Mouse (Mus musculus) telencephalon, adult 2 months (tissue): ENCODE measurements around the gene Cd47.

Experiments
- DNase-seq: peaks from one replicate; pipeline ENCODE4 v3.0.0-alpha.2; 2011; ENCODE audit warnings: low read depth, low spot score

Gene Cd47

DNA sequence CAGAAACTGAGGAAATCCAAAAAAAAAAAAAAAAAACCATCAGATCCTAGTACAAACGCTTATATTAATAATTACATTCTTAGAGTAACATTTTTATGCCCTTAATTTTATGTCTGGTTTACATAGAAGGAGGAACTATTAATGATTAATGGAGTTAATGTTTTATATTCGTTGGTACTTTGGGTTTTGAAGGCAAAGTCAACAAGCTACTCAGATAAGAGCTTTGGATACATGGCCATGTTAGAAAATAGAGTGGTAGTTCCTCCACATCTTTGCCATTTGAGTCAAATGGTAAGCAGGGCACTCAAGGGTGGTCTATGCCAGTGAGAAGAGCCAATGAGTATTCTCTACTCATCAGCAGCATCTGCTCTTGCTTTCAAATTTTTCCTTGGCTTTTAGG is 66.3 kb downstream of the Cd47 start:
- DNase-seq, result no peak

DNA sequence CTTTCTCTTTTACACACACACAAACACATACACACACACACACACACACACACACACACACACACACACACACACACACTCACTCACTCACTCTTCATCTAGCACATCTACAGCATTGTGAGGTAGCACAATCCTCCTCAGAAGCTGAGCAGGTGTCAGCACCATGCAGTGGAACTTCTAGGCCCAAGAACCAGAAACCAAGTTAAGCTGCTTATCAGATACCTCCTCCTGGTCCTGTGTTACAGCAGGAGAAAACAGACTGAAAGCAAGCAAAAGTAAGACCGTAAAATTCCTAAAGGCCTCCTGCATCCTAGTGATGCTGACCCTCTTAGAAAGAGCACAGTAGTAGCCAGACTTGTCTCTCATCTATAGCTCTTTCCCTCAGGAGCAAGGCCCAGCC is 67.9 kb downstream of the Cd47 start:
- no peak for DNase-seq

DNA sequence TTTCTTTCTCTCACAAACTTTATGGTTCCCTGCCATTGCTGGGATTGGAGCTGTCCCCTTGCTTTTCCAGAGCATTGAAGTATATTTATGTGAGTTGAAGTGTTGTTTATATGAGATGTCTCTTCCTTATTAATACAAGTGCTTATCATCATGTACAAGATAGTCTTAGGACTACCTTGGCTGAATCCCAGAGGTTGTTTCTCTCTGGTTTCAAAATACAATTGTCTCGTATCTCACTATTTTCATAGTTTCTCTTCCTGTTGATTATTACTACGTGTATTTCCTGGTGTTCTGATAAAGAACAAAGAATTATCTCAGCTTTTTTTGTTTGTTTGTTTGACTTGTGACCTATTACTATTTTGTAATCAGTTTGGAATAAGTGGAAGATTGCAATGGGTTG is 73.6 kb downstream of the Cd47 start:
- no peak for DNase-seq

DNA sequence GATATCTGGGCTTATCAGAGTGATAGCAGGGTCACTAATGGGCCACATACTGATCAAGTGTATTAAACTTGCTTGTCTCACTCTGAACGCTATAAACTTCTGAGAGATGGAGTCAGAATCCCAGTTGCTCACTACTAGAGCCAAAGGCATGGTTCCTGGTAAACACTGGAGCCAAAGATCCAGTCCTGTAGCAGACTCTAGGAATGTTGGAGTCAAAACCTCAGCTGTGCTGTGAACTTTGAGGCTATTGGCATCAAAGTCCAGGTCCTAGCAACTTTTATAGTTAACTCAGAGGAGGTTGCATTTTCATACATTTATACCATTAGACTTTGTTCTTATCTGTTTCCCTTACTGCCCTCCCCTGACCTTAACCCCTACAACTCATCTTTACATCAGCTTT is 74.2 kb downstream of the Cd47 start:
- no peak for DNase-seq

DNA sequence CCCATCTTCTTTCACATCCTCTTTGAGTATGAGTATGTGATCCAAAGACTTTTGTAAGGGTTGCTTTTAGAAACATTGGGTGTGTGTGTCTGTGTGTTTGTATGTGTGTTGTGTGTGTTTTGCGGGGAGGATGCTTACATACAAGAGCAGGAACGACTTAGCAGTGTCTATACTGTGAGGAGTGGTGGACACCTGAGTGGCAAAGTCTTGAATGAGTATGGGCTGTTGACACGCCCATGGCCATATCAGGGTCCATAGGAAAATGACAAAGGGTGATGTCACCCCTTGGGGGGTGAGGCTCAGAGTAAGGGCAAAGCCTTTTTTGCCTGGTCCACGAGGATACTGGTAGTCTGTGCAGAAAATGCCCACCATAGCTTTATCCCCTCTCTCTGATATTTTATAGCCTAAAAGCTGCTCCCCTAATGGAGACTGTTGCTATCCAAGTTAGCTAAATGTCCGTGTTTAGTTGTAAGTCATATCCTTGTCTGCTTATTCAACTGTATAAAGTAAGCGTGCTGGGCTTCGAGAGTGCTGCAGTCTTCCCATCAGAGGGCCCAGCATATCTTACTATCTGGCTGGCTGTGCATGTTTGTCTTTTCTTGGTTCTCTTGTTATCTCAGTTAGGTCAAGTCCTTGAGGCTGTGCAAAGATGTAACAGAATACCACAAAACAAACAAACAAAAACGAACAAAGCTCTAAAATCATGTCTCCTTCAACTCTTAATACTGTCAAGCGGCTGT is 76.1 kb downstream of the Cd47 start:
- DNase-seq, result no peak

DNA sequence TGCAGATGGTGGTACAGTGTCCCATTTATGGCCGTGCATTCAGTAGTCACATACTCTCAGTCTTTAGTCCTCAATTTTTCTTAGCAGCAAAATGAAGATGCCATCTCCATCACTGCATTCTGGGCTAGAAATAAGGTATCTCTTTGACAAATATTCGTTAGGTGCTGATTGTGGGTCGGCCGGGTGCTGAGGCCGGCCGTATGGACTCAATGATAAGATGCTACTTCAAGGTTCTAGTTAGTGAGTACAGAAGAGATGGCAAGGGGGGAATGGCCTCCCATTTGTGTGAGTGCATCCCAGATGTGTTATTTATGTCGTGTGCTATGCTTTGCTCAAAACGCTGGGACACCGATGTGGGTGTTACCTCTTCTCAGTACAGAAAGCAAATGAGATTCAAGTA is 76.9 kb downstream of the Cd47 start:
- DNase-seq, result no peak

DNA sequence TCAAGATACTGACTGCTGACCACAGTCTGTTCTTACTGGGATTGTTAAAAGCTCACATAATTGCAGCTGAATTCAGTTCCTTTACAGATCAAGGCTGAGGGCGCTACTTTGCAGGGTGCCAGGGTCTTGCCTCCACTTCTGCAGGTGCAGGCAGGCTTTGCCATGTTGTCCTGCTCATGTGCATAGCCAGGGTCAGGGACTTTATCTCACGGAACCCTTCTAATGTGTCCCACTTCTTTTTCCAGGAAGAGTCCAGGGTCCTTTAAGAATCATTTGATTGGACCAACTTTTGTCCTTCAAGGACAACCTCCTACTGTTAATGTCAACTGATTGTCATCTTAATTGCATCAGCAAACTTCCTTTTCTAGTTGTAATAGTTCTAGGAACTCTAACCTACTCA is 77.7 kb downstream of the Cd47 start:
- no peak for DNase-seq

DNA sequence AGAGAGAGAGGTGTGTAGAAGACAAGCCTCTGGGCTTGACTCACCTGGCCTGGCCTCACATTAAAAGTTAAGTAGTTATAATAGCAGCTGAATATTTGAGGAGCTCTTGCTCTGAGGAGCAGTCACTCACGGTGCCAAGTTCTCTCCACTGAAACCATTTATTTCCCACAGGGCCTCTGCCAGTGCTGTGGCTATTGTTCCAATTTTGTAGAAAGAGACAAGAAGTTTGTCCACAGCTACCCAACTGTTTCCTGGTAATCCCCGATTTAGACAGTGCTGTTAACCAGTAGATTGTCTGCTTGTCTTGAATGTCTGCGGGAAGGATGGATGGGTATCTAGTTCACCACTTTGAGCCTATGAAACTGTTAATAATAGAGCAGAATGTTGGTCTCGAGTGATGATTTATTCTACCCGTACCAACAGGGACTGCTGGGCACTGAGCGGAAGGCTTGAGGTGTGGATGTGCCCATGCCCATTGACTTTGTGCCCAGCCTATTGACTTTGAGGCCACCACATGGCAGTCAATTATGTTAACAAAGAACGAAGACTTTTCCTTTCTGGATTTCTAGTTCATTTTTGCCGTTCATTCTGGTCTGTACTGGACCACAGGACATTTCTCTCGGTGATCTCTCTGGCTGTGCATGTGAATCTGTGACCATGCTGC is 86.2 kb downstream of the Cd47 start:
- no peak for DNase-seq

DNA sequence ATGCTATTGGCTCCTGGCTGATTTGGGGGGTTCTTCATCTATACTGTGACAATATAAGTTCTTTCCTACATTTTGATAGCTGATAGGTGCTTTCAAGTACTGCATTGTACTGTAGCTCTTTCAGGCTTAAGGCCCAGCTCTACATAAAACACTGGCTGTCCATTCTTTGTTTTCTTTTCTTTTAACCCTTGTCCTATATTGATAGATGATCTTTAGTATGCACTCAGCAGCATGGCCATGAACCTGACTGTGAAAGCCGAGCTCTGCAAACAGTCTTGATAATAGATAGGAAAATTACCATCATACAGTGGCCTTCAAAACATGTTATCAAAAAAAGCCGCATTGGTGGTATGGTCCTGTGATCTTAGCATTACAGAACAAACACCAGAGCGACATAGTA is 87.0 kb downstream of the Cd47 start:
- no peak for DNase-seq

DNA sequence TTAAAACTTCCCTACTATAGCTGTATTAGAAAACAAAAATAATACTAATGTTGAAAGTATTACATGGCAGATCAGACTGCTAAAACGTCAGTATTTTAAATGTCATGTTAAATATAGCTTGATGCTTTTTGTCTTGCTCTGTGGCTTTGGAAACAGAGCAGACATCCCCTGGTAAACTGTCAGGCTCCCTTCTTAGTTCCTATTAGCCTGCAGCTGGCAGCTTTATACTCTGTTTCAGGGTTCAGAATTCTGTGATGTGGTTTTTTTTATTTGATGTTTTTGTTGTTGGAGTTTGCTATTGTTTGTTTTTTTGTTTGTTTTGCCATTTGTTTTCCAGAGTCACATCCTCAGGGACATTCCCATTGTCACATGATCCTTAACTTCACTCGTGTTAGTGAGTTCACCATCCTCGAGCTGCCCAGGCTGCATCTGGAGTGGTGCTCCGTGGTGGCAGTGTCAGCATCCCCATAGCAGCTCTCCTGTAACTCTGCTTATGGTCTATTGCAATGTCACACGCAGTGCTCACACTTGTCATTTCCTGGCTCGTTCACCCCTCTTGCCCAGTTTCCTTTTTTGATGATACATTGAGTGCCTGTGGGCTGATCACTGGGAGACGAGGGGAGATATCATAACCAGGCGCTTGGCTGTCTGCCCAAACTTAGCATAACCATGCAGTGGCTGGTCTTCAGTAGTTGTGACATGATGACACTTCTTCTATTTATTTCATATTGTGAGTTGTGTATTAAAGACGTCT is 87.7 kb downstream of the Cd47 start:
- no peak for DNase-seq

DNA sequence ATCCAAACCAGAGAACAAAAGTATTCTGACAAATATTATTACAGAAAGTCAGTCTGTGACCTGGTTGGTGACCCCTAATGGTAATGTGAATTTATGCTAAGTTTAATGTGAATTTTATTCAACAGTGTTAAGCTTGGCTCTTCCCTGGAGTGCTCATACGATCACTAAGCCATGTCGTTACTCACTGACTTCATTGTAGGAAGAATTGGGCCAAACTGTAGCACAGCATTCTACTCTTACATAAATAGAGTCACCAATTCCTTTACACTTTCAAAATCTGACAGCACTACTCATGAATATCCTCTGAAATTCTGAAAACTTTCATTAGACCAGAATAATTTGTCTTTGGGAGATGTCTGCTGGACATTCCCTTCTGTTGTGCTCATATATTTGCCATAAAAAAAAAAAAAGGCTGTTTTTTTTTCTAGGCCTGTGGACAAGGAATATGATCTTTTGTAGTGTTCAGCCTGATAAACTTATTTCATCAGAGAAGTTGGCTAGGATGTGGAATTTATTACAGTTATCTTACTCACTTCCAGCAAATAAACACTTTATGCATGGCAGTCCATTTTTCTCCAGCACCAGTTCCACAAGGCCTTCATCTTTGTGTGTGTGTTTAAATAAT is 88.8 kb downstream of the Cd47 start:
- DNase-seq, result no peak

DNA sequence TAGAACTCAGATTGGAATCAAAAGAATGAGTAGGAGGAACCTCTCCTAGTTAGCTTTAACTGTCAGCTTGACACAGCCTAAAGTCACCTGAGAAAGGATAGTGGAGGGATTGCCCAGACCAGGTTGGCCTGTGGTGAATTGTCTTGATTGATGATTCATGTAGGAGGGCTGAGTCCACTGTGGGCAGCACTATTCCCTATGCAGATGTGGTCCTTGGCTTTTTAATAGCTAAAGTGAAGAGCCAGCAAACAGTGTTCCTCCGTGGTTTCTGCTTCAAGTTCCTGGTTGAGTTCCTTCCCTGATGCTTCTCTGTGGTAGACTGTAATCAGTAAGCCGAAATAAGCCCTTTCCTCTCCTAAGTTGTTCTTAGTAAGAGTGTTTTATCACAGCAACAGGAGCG is 91.9 kb downstream of the Cd47 start:
- no peak for DNase-seq

DNA sequence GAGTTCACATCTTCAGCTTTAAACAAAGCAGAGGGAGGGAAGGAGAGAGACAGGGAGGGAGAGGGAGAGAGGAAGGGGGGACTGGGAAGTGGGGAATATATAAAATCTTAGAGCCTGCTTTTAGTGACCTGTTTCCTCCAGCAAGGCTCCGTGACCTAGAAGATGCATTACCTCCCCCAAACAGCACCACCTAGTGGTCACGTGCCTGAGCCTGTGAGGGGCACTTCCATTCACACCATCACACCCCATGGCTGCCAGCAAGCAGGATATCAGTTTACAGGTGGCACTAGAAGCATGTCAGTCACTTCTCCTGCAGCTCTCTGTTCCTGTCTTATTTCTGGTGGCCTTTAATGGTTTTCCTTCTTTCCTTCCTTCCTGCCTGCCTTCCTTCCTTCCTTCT is 92.6 kb downstream of the Cd47 start:
- DNase-seq, result no peak

DNA sequence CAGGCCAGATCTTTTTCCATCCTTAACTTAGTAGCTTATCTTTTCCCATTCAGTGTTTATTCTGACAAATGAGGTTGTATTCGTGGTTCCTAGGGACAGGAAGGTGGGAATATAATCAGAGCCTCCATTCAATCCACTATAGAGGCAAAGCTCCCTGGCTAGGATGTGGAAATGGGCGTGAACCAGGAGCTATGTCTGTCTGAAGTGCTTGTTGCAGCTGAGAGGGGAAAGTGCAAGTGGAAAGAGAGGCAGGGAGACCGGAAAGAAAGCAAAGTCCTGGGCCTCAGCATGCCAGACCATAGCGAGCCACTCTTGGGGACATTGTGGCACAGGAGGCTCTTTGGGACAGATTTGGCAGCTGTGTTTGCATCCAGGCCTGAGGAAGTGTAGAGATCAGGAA is 94.3 kb downstream of the Cd47 start:
- DNase-seq, result no peak

DNA sequence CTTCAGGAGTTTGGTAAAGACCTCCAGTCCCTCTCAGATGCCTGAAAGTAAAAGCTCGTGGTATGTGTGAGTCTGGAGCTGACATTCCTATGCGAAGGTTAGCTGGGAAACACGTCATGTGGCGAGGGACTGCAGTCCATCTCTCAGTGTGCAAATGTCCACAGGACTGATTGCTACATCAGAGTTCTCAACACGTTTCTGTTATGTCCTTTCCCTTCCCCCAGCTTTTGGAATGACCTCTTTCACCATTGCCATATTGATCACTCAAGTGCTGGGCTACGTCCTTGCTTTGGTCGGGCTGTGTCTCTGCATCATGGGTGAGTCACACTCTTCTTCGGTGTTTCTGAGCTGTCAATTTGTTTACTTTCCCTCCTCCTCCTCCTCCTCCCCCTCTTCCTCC is 95.8 kb downstream of the Cd47 start:
- DNase-seq, result no peak

DNA sequence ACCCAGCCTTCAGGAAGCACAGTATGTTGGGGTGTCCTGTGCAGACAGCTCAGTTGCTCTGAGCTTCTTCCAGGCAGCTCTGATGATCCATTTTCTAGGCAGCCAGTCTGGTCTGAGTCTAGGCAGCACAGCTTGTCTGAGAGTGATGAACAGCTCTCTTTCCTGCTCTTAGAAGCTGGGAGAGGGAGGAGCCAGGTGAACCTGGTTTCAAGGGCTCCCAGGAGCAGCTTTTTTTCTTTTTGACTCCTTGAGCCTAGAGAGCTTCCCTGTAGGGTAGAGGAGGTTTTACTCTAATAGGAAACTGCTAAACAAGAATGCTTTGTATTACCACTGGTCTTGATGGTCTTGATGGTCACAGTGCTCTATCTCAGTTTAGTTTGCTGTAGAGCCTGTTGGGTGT is 101.1 kb downstream of the Cd47 start:
- no peak for DNase-seq

DNA sequence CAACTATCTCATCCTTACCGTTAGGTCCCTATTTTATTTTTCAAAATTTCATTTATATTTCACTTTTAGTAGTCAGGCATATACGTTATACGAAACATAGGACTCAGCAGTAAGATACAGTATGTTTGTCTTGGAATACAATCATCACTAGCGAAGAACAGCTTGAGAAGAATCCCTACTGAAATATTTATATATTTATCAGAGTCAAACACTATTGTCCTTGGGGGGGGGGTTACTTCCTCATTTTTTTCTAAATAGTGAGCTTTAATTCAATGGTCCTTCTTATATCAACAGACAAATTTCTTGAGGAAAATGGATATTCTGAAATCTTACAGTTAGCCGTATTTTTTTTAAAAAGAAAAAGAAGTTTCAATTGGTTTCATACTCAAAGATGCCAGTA is 101.8 kb downstream of the Cd47 start:
- no peak for DNase-seq

DNA sequence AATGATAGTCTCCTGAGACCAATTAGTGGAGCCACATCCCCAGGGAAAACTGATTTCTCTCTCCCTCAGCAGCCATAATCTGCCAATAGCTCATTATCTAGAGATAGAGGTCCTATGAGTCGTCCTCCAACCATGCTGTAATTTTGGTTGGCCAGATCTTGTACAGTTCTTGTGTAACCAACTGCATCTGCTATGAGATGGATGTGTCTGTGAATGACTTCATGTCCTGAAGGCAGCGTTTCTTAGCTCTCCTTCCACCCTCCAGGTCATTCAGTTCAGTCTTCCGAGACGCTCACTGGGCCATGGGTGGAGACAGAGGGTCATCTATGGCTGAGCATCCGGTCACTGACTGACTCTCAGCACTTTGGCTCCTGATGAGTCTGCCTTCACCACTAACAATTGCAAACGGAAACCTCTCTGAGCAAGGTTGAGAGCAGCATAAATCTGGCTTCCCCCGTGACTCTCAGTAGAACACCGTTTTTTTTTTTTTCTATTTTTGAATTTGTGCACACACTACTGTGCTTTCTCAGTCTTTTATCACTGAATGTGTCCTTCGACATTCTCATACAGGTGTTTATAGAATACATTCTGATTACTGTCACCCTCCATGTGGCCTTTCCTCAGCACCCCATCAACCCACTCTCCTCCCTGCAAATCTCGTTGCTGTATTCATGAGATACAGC is 104.1 kb downstream of the Cd47 start:
- no peak for DNase-seq

DNA sequence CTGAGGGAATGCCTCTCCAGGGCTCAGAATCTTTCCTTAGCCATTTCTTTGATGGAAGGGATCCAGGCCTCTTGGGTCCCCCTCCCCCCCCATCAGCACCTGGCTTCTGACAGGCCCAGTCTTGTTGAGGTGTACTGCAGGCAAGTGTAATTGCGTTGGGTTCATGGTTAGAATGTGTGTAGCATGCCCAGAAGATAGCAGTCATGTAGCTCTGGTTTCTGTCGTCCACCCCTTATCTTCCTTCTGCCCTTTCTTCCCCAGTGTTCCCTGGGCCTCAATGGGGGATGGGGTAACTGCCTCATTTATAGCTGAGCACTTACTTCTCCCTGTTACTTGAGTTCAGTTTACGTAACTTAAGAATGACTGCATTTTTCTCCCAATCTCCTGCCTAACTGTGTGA is 104.7 kb downstream of the Cd47 start:
- DNase-seq, result no peak

DNA sequence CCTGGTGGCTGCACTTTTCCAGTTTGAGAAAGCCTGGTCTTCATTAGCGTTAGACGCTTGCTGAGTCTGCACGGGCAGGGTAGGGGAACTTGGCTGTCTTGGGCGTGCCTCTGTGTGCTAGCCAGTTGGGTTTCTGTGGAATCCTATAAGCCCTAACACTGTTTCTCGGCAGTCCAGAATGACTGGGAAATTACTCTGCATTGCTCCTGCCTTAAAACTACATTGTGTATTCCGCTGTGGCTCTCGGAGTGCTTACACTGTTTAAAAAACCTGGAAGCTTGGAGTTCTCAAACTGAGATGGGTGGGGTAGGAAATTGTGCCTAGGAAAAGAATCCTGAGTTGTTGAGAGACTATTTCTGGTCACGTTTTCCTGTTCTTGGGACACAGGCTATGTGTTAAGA is 105.3 kb downstream of the Cd47 start:
- no peak for DNase-seq

DNA sequence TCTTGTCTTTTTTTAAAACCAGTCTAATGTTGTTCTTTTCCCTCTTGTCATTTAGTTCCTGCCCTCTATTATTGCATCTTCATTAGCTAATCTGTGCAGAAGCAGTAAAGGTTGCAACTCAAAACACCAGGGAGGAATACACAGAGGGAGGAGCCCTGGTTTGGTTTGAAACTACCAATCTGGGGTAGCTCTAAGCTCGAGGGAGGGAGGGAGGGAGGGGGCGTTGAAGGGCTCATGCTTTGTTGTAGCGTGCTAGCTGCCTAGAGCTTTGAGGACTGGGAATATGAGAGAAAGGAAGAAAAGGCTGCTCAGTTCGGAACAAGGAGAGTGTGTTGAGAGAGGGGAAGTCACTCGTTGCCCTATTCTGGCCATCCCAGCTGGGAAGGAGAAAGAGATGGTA is 105.7 kb downstream of the Cd47 start:
- DNase-seq, result no peak

DNA sequence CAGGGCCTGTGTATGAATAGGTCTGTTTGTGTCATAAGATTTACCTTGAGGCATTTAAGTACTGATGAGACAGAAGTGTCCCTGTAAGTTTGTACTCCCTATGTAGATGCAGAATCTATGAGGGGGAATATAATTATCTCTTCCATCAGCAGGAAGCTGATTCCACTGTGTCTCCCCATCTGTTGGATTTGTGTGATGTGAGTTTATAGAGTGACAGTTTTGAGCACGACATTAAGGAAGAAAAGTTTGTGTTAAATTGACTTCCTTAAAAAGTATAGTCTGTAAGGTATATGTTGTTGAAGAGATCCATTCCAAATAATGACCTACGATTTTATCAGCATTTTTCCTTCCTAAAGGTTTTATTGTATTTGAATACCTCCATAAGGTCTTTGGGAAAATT is 106.6 kb downstream of the Cd47 start:
- no peak for DNase-seq
